Mouse (Mus musculus) lung, adult 2 months (tissue): ENCODE results near the gene B430306N03Rik.

ENCODE experiments used
- CTCF ChIP-seq: fragments of 200-500 bp; IDR thresholded peaks from 2 replicates; pipeline ENCODE4 v1.5.1; 2011; ENCODE audit warnings: mild to moderate bottlenecking, low read length, control low read depth; ENCODE audit not compliant: insufficient read depth
- POLR2A ChIP-seq: fragments of 200-500 bp; IDR thresholded peaks from 2 replicates; pipeline ENCODE4 v1.6.1; 2011; ENCODE audit warnings: low read depth, mild to moderate bottlenecking, control low read depth, low read length, borderline replicate concordance; ENCODE audit errors: extremely low read depth

DNA sequence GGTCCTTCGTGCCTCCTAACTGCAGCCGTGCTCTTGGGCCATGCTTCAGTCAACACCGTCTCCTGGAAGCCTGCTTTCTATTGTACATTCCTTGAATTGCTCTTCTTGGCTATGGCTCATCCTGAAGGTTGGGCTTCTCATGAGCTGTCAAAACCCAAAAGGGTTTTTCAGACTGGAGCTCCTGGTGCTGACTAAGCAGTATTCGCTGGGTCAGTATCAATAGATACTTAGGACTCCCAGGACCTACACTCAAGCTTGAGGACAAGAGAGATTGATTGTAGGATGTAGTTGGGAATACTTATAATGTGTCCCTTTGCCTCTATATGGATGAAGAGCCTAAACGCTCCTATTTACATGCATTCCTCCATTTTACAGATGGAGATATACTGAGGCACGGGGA is 9.2 kb downstream of the B430306N03Rik start:
- TF ChIP-seq POLR2A (no peak), CTCF (no peak)
